Mouse (Mus musculus) ES-E14 (cell line): ENCODE results near the gene Yes1. TPM values are rescaled to one million over a fixed set of nuclear protein-coding genes. Genes with fewer than 3 reads are reported as not detected.

ENCODE experiments used
- DNase-seq: peaks from one replicate; pipeline ENCODE4 v3.0.0-alpha.2; 2013; ENCODE audit warnings: low read depth, low spot score
- H3K27ac ChIP-seq: 2 replicates; pipeline ENCODE4 v1.5.1; 2012; ENCODE audit warnings: low read depth, mild to moderate bottlenecking, low read length, moderate library complexity, mixed read lengths; ENCODE audit not compliant: poor library complexity, insufficient read depth, severe bottlenecking
- H3K36me3 ChIP-seq: 2 replicates; pipeline ENCODE4 v1.6.1; 2012; ENCODE audit warnings: mild to moderate bottlenecking, low read length, moderate library complexity, mixed read lengths; ENCODE audit not compliant: control insufficient read depth, poor library complexity, insufficient read depth, severe bottlenecking
- H3K4me1 ChIP-seq, 2 experiments: fragments of 150-350 bp in 1 of 2; sonication (generic) in 1 of 2; 2 replicates each; pipeline ENCODE4 v1.6.1; 2012; ENCODE audit warnings: low read length in 2 of 2, mild to moderate bottlenecking in 1 of 2, mixed read lengths in 1 of 2; ENCODE audit not compliant: control insufficient read depth in 2 of 2, insufficient read depth in 2 of 2, poor library complexity in 1 of 2
- H3K4me3 ChIP-seq, 2 experiments: fragments of 150-350 bp in 1 of 2; sonication (generic) in 1 of 2; 2 replicates each; pipeline ENCODE4 v1.5.1; 2012; ENCODE audit warnings: low read length in 2 of 2, low read depth in 1 of 2, mild to moderate bottlenecking in 1 of 2, mixed read lengths in 1 of 2; ENCODE audit not compliant: insufficient read depth in 1 of 2, poor library complexity in 1 of 2, severe bottlenecking in 1 of 2
- H3K9ac ChIP-seq: 2 replicates; pipeline ENCODE4 v1.6.1; 2012; ENCODE audit warnings: low read depth, mild to moderate bottlenecking, low read length, mixed read lengths; ENCODE audit not compliant: poor library complexity, insufficient read depth, severe bottlenecking
- H3K9me3 ChIP-seq: fragments of 150-350 bp; sonication (generic); 2 replicates; pipeline ENCODE4 v1.6.1; 2012; ENCODE audit warnings: low read depth, mild to moderate bottlenecking, low read length; ENCODE audit not compliant: control insufficient read depth, insufficient read depth
- CHD2 ChIP-seq: IDR thresholded peaks from 2 replicates; pipeline ENCODE4 v1.6.1; 2014; ENCODE audit warnings: mild to moderate bottlenecking, low read depth, low read length, inconsistent platforms
- HCFC1 ChIP-seq: IDR thresholded peaks from 2 replicates; pipeline ENCODE4 v1.6.1; 2012; ENCODE audit warnings: low read length, inconsistent platforms, borderline replicate concordance; ENCODE audit not compliant: insufficient read depth
- MAFK ChIP-seq: IDR thresholded peaks from 2 replicates; pipeline ENCODE4 v1.6.1; 2014; ENCODE audit warnings: mild to moderate bottlenecking, low read depth, low read length, inconsistent platforms; ENCODE audit not compliant: insufficient read depth
- ZC3H11A ChIP-seq: IDR thresholded peaks from 2 replicates; pipeline ENCODE4 v1.6.1; 2012; ENCODE audit warnings: low read depth, mild to moderate bottlenecking, inconsistent platforms, low read length, borderline replicate concordance
- ZNF384 ChIP-seq: IDR thresholded peaks from 2 replicates; pipeline ENCODE4 v1.6.1; 2012; ENCODE audit warnings: low read depth, low read length, inconsistent platforms
- in situ Hi-C, 2 experiments: fragments of 600-800 bp; cut with MboI; formaldehyde crosslinking; loops; one replicate each; pipeline ENCODE4 v1.15.1; 2025; ENCODE audit warnings: low sequenced_read_pairs in 2 of 2, inconsistent platforms in 1 of 2; ENCODE audit not compliant: unreplicated experiment in 2 of 2
- total RNA-seq: library from RNA; depleted of rRNA; stranded (reverse); fragments of 300-350 nt; gene quantifications from 2 replicates; pipeline ENCODE4 v1.2.3, GENCODE M21; 2012; rRNA removed

Gene Yes1
- 84.7 and 91.3 TPM in 2 replicates for total RNA-seq

GRCm38 (mm10) chr5:32610801-32611340 lies at the start of gene Yes1:
TSS of gene Yes1 (plus strand) at chr5:32611171.
- TF ChIP-seq CHD2 (no peak), HCFC1 (0 out of 2 replicates have a peak, but pooled peaks have one; percentile 2), ZNF384 (no peak), ZC3H11A (no peak), MAFK (no peak)
- H3K27ac ChIP-seq: peak within 1 kb of the TSS; percentile 81
- peak within 1 kb of the TSS; percentile 90 for H3K4me3 ChIP-seq
- in situ Hi-C loops: no loop called here
- H3K36me3 ChIP-seq: no peaks in the 10 kb centered on the region
- H3K4me1 ChIP-seq: peaks cover 0 to 3% of the 10 kb centered on the region in 2 experiments; a peak in 3 of 4 replicates
- peak within 1 kb of the TSS; percentile 95 for H3K9ac ChIP-seq
- peak; percentile 74 for DNase-seq
- no peaks in the 10 kb centered on the region for H3K9me3 ChIP-seq

- Histone ChIP-seq H3K36me3 (no peaks in the 10 kb centered on the region), H3K4me3 (no peak overlapping the region), H3K27ac (no peak overlapping the region), H3K4me1 (no peaks in the 10 kb centered on the region), H3K9me3 (no peaks in the 10 kb centered on the region), H3K9ac (no peak overlapping the region)
- in situ Hi-C loops: no loop called here
- DNase-seq: no peak
- TF ChIP-seq ZC3H11A (no peak), MAFK (no peak), CHD2 (no peak), ZNF384 (no peak), HCFC1 (no peak)
These were observed 46.3 kb upstream of the Yes1 start for GRCm38 (mm10) chr5:32564697-32565096.

GRCm38 (mm10) chr5:32571802-32572201 lies 39.2 kb upstream of the Yes1 start:
- H3K4me1 ChIP-seq: no peaks in the 10 kb centered on the region
- DNase-seq: no peak
- no peaks in the 10 kb centered on the region for H3K36me3 ChIP-seq
- H3K27ac ChIP-seq: no peak overlapping the region
- H3K4me3 ChIP-seq: no peak overlapping the region
- in situ Hi-C loops: no loop called here
- H3K9ac ChIP-seq: no peak overlapping the region
- H3K9me3 ChIP-seq: no peaks in the 10 kb centered on the region
- TF ChIP-seq ZC3H11A (no peak), ZNF384 (no peak), CHD2 (no peak), MAFK (no peak), HCFC1 (no peak)

GRCm38 (mm10) chr5:32588136-32588535 lies 22.8 kb upstream of the Yes1 start:
- TF ChIP-seq MAFK: no peak
- TF ChIP-seq CHD2: no peak
- TF ChIP-seq ZNF384: no peak
- TF ChIP-seq HCFC1: no peak
- peak; percentile 79; the same call in 1 of the 2 replicates for TF ChIP-seq ZC3H11A
- in situ Hi-C loops: loop anchor here in 1 of 2 experiments (25.0 kb wide), 1 partner anchor 449 kb away; no protein-coding TSS in a partner anchor
- H3K4me1 ChIP-seq: no peaks in the 10 kb centered on the region
- H3K9me3 ChIP-seq: peaks cover 2% of the 10 kb centered on the region; the same call in 1 of the 2 replicates
- H3K36me3 ChIP-seq: no peaks in the 10 kb centered on the region
- DNase-seq: peak; percentile 40
- no peak overlapping the region for H3K27ac ChIP-seq
- no peak overlapping the region for H3K4me3 ChIP-seq
- H3K9ac ChIP-seq: no peak overlapping the region

- DNase-seq: no peak
- Histone ChIP-seq H3K9ac (no peak overlapping the region), H3K27ac (no peak overlapping the region), H3K4me3 (no peak overlapping the region), H3K4me1 (no peaks in the 10 kb centered on the region), H3K36me3 (no peaks in the 10 kb centered on the region), H3K9me3 (no peaks in the 10 kb centered on the region)
- TF ChIP-seq ZC3H11A (no peak), HCFC1 (no peak), CHD2 (no peak), ZNF384 (no peak), MAFK (no peak)
- in situ Hi-C loops: loop anchor here in 1 of 2 experiments (25.0 kb wide), 1 partner anchor 444 kb away; no protein-coding TSS in a partner anchor
These were observed 17.2 kb upstream of the Yes1 start for GRCm38 (mm10) chr5:32593793-32594192.
